Mouse (Mus musculus): Measurements from ENCODE around the gene Ephb2. TPM values are rescaled to one million over a fixed set of nuclear protein-coding genes. Genes with fewer than 3 reads are reported as not detected.
A peak's percentile ranks its signal among the peaks of the same experiment; 100 is the strongest.

Gene Ephb2
- polyA plus RNA-seq, 1 experiment = 4.6 TPM

GRCm38 (mm10) chr4:136666002-136666401 lies 169.8 kb downstream of the Ephb2 start:
- DNase-seq = no peak
- no peak overlapping the region for H3K4me3 ChIP-seq (replicated peaks; ENCODE audit: extremely low read depth, low read depth, low read length)
- no peak for TF ChIP-seq POLR2A (IDR thresholded peaks at IDR 0.05; ENCODE audit: borderline replicate concordance, extremely low read depth, low read depth, low read length)
- peak; percentile 26; the same call in 1 of the 2 replicates for TF ChIP-seq CTCF (IDR thresholded peaks at IDR 0.05; ENCODE audit: insufficient read depth, low read length)
- WGBS = 61% methylated on average over 4 of the region's 4 CpGs
- H3K4me1 ChIP-seq (ENCODE audit: control insufficient read depth, insufficient read depth, low read length) = no peaks in the 10 kb centered on the region

- TF ChIP-seq CTCF (IDR thresholded peaks at IDR 0.05; ENCODE audit: insufficient read depth, low read length) (no peak), POLR2A (IDR thresholded peaks at IDR 0.05; ENCODE audit: borderline replicate concordance, extremely low read depth, low read depth, low read length) (no peak)
- Histone ChIP-seq H3K4me1 (ENCODE audit: control insufficient read depth, insufficient read depth, low read length) (no peaks in the 10 kb centered on the region), H3K4me3 (replicated peaks; ENCODE audit: extremely low read depth, low read depth, low read length) (no peak overlapping the region)
- DNase-seq = no peak
- WGBS = 75% methylated on average over 9 of the region's 9 CpGs
Measured at GRCm38 (mm10) chr4:136665068-136665467, 170.7 kb downstream of the Ephb2 start.

GRCm38 (mm10) chr4:136657914-136658313 lies 177.9 kb downstream of the Ephb2 start:
- 70% methylated on average over 3 of the region's 3 CpGs for WGBS
- Histone ChIP-seq H3K4me3 (replicated peaks; ENCODE audit: extremely low read depth, low read depth, low read length) (no peak overlapping the region), H3K4me1 (ENCODE audit: control insufficient read depth, insufficient read depth, low read length) (no peaks in the 10 kb centered on the region)
- no peak for TF ChIP-seq POLR2A (IDR thresholded peaks at IDR 0.05; ENCODE audit: borderline replicate concordance, extremely low read depth, low read depth, low read length)
- no peak for TF ChIP-seq CTCF (IDR thresholded peaks at IDR 0.05; ENCODE audit: insufficient read depth, low read length)
- DNase-seq = no peak

- WGBS = 78% methylated on average over 10 of the region's 10 CpGs
- TF ChIP-seq POLR2A (IDR thresholded peaks at IDR 0.05; ENCODE audit: borderline replicate concordance, extremely low read depth, low read depth, low read length) (no peak), CTCF (IDR thresholded peaks at IDR 0.05; ENCODE audit: insufficient read depth, low read length) (no peak)
- Histone ChIP-seq H3K4me1 (ENCODE audit: control insufficient read depth, insufficient read depth, low read length) (no peaks in the 10 kb centered on the region), H3K4me3 (replicated peaks; ENCODE audit: extremely low read depth, low read depth, low read length) (no peak overlapping the region)
- no peak for DNase-seq
Measured at GRCm38 (mm10) chr4:136653692-136654234, 182.0 kb downstream of the Ephb2 start.

GRCm38 (mm10) chr4:136653019-136653418 lies 182.8 kb downstream of the Ephb2 start:
- DNase-seq = no peak
- 50% methylated on average over 6 of the region's 6 CpGs for WGBS
- Histone ChIP-seq H3K4me1 (ENCODE audit: control insufficient read depth, insufficient read depth, low read length) (no peaks in the 10 kb centered on the region), H3K4me3 (replicated peaks; ENCODE audit: extremely low read depth, low read depth, low read length) (no peak overlapping the region)
- TF ChIP-seq CTCF (IDR thresholded peaks at IDR 0.05; ENCODE audit: insufficient read depth, low read length) (no peak), POLR2A (IDR thresholded peaks at IDR 0.05; ENCODE audit: borderline replicate concordance, extremely low read depth, low read depth, low read length) (no peak)

GRCm38 (mm10) chr4:136652528-136652910 lies 183.3 kb downstream of the Ephb2 start:
- Histone ChIP-seq H3K4me3 (replicated peaks; ENCODE audit: extremely low read depth, low read depth, low read length) (no peak overlapping the region), H3K4me1 (ENCODE audit: control insufficient read depth, insufficient read depth, low read length) (no peaks in the 10 kb centered on the region)
- TF ChIP-seq CTCF (IDR thresholded peaks at IDR 0.05; ENCODE audit: insufficient read depth, low read length) = no peak
- no peak for TF ChIP-seq POLR2A (IDR thresholded peaks at IDR 0.05; ENCODE audit: borderline replicate concordance, extremely low read depth, low read depth, low read length)
- DNase-seq = no peak
- 50% methylated on average over 11 of the region's 11 CpGs for WGBS

- Histone ChIP-seq H3K4me1 (ENCODE audit: control insufficient read depth, insufficient read depth, low read length) (no peaks in the 10 kb centered on the region), H3K4me3 (replicated peaks; ENCODE audit: extremely low read depth, low read depth, low read length) (no peak overlapping the region)
- no peak for DNase-seq
- TF ChIP-seq POLR2A (IDR thresholded peaks at IDR 0.05; ENCODE audit: borderline replicate concordance, extremely low read depth, low read depth, low read length) = no peak
- TF ChIP-seq CTCF (IDR thresholded peaks at IDR 0.05; ENCODE audit: insufficient read depth, low read length) = no peak
- WGBS = 69% methylated on average over 13 of the region's 13 CpGs
Measured at GRCm38 (mm10) chr4:136651882-136652527, 183.8 kb downstream of the Ephb2 start.

GRCm38 (mm10) chr4:136651357-136651811 lies 184.4 kb downstream of the Ephb2 start:
- no peaks in the 10 kb centered on the region for H3K4me1 ChIP-seq (ENCODE audit: control insufficient read depth, insufficient read depth, low read length)
- 65% methylated on average over 3 of the region's 3 CpGs for WGBS
- peak; percentile 14 for DNase-seq
- no peak overlapping the region for H3K4me3 ChIP-seq (replicated peaks; ENCODE audit: extremely low read depth, low read depth, low read length)
- TF ChIP-seq POLR2A (IDR thresholded peaks at IDR 0.05; ENCODE audit: borderline replicate concordance, extremely low read depth, low read depth, low read length) (no peak), CTCF (IDR thresholded peaks at IDR 0.05; ENCODE audit: insufficient read depth, low read length) (peak; percentile 72)

- Histone ChIP-seq H3K4me1 (ENCODE audit: control insufficient read depth, insufficient read depth, low read length) (no peaks in the 10 kb centered on the region), H3K4me3 (replicated peaks; ENCODE audit: extremely low read depth, low read depth, low read length) (no peak overlapping the region)
- TF ChIP-seq CTCF (IDR thresholded peaks at IDR 0.05; ENCODE audit: insufficient read depth, low read length) (no peak), POLR2A (IDR thresholded peaks at IDR 0.05; ENCODE audit: borderline replicate concordance, extremely low read depth, low read depth, low read length) (no peak)
- 88% methylated on average over 8 of the region's 8 CpGs for WGBS
- no peak for DNase-seq
Measured at GRCm38 (mm10) chr4:136650261-136650660, 185.5 kb downstream of the Ephb2 start.

Measured in lung, adult 2 months (tissue).